Mouse (Mus musculus): Measurements from ENCODE around the gene Pink1.
"Not testable (repeated sequence)": the region's sequence is repeated elsewhere in the genome, so short reads cannot be mapped to it uniquely, and the experiment has no call there.

Pink1 gene

DNA sequence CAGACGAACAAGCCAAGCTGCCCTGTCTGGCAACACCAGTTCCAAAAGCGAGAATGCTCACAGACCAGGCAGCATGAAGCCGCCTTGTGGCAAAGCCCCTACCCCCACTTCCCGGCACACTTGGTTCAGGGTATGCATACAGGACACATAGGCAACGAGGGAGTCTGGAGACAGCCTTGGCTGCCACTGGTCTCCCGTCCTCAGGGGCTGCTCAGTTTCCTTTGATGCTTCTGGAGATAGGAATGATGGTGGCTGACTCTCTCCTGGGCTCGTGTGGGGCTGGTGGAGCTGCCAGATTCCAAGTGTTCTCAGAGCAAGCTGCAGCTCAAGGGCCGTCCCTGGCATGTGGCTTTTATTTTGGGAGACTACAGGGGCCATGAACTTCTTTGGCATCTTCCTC, 15.3 kb upstream of the Pink1 start:
- DNase-seq, result no peak

DNA sequence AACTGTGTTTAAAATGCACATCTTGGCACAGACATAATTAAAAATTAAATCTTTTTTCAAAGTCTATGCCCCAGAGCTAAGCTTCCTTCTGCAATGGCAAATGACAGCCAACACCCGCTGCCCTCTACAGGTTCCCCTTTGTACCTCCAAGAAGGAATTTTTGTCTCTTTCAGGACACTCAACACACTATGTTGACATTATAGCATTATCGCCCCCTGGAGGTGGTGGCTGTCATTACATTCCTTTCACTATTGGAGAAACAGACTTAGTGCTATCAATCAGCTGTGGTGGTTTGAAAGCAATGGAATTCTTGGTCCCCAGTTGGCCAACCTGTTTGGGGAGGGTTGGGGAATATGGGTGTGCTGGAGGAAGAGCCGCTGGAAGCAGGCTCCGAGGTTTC, 13.9 kb upstream of the Pink1 start:
- peak; percentile 75 to 90 for DNase-seq

DNA sequence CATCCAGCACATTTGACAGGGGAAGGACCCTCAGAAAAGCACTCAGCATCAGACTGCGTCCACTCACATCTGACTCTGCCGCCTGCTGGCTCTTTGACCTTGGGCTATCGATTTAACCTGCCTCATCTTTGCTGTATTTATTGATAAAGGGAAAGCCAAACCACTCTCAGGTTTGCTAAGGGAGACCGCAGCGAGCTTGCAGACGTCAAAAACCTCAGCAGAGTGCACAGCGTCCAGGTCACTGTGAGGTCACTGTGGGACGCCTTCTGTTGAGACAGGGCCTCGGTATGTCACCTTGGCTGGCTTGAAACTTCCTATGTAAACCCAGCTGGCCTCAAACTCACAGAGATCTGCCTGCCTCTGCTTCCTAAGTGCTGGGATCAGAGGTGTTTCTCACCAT, 11.2 kb upstream of the Pink1 start:
- DNase-seq, result no peak

DNA sequence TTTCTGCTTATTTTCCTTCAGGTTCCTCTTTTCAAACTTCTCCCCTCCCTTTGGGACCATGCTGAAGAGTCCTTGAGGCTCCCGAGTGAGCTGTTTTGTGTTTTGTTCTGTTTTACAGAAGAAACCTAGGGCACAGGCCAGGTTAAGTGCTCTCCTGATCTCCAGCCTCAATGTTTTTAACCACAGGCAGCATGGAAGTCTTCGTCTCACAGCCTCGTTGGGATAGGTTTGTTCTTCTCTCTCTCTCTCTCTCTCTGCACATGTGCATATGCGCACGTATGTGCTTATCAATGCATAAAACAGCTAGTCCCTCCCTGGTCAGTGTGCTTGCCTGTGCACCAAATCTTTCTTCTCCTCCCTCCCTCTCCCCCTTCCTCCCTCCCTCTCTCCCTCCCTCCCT, 10.8 kb upstream of the Pink1 start:
- DNase-seq, result no peak

DNA sequence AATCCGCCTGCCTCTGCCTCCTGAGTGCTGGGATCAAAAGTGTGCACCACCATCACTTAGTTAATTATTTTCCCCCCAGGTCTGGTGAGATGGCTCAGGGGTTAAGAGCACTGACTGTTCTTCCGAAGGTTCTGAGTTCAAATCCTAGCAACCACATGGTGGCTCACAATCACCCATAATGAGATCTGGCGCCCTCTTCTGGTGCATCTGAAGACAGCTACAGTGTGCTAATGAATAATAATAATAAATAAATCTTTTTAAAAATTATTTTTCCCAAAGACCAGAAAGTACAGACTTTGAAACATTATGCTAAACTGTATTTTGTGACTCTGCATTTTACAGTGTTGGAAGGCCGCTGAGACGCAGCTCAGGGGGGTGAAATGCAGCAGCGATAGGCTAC, 9.5 kb upstream of the Pink1 start:
- DNase-seq, result no peak

DNA sequence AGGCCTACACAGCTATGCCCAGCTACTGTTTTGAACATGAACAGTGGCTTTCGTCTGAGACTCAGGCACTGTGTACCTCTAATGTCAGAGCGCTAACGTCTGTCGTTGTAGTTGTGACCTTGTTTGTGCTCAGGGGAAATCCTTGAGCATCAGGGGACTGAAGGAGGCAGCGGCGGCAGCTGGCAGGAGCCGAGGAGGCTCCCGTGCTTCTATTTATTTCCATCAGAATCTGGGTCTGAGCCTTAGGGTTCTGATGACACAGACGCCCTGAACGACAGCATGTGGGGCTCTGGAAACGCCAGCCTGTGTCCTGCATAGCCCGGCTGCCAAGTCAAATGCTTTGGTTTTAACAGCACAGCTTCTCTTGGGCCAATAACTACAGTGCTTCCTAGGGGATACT, 8.9 kb upstream of the Pink1 start:
- DNase-seq, result no peak

DNA sequence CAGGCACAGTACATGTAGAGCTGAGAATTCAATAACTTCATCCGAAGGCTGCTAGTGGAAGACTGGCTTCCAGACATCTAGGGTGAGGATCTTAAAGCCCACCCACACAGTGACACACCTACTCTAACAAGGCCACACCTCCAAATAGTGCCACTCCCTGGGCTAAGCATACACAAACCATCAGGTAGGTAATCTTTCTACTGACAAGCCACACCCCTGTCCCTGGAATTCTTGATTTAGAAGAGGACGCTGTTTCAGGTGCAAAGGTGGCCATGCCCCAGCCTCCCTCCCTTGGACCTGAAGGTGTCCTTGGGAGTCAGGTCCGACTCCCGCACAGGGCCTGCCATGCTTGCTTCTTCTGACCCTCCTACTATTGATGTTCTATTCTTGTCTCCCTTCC, 7.0 kb upstream of the Pink1 start:
- DNase-seq, result no peak

DNA sequence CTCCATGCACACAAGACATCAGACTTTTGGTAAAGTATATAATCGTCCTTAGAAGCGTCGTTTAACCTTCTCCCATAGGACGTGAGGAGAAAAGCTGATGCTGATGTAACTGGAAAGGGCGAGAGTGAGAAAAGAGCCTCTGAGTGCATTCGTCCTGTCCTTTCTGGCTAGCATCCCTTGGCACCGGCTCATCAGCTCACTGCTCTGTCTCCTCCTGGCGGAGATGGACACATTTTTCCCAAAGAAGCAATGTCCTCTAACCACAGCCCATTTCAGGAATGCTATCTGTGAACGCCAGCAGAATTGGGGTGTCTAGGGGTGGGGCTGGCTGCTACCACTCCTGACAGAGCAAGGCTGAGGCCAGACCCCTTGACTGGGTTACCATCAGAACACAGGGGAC, 5.5 kb upstream of the Pink1 start:
- DNase-seq, result peak; percentile 74 to 86

DNA sequence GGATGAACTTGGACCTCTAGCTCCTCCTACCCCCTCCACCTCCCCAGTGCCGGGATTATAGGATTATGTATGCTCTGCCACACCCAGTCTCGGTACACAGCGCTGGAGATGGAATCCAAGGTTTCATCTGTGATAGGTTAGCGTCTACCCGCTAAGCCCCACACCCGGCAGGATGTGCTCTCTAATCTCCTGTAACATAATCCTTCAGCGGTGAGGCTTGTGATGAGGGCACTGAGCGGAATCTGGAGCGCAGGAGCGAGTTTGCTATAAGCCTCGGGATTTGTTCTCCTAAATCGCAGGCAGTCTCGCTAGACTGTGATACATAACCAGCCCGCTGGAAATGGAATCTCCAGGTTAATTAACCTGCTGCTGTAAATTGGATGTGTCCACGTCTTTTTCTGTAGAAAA, 4.2 kb upstream of the Pink1 start:
- DNase-seq, result no peak

DNA sequence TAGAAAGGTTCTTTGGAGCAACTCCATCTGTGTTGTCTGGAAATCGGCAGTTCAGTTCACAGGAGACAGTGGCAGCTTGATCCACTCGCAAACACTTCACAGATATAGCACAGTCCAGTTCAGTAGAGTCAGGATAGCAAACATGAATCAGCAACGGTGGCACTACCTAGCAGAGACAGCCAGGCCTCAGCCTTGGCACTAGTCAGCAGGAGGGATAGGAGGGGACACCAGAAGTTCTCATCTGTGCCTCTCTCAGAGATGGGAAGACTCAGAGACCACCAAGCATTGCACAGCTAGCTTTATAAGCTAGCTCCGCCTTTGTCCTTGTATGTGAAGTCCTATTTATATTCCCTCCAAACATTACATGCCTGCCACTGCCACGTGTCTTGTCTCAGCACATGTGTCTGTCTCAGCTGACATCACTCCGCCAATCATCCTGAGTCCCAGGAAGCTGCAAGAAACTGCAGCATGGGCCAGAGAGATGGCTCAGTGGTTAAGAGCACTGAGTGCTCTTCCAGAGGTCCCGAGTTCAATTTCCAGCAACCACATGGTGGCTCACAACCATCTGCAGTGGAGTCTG, 1.9 kb upstream of the Pink1 start:
- DNase-seq, result no peak

DNA sequence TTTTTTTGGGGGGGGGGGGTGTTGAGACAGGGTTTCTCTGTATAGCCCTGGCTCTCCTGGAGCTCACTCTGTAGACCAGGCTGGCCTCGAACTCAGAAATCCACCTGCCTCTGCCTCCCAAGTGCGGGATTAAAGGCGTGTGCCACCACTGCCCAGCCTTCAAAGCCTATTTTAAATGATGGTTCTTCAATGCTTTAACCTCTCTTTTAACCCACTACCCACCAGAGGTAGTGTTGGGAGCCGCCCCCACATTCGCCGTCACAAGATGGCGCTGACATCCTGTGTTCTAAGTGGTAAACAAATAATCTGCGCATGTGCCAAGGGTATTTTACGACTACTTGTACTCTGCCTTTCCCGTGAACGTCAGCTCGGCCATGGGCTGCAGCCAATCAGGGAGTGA, 1.0 kb upstream of the Pink1 start:
- not testable (repeated sequence) for DNase-seq

DNA sequence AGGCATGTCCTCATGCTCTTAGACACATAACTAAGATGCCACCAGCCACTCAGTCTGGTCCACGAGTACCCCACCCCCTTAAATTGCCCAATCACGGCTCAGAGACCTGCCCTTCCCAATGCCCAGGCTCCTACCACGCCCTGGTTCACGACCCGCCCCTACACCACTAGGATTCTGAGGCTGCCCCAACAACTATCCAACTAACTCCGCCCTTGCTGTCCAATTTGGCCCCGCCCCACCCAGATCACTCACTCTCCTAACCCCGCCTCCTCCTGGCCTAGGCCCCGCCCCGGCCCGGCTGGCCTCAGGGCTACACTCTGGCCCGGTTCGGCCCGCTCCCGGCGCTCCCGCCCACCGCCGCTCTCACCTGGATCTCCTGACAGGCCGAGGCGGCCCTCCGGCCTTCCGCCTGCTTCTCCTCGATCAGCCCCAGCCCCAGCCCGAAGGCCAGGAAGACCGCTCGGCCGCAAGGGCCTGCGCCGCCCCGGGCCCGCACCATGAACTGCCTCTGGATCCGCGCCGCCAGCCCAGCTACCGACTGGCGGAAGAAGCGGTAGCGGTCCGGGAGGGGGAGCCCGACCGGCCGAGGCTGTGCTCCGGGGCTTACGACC, 536 bp downstream of the Pink1 start:
- DNase-seq, result peak; percentile 94 to 95

DNA sequence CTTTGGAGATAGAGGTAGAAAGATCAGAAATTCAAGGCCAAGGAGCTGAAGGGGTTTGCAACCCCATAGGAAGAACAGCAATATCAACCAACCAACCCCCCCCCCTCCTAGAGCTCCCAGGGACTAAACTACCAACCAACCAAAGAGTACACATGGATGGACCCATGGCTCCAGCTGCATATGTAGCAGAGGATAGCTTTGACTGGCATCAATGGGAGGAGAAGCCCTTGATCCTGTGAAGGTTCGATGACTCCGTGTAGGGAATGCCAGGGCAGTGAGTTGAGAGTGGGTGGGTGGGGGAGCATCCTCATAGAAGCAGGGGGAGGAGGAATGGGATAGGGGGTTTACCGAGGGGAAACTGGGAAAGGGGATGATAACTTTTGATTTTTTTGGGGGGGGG, 1.7 kb downstream of the Pink1 start:
- DNase-seq, result no peak

DNA sequence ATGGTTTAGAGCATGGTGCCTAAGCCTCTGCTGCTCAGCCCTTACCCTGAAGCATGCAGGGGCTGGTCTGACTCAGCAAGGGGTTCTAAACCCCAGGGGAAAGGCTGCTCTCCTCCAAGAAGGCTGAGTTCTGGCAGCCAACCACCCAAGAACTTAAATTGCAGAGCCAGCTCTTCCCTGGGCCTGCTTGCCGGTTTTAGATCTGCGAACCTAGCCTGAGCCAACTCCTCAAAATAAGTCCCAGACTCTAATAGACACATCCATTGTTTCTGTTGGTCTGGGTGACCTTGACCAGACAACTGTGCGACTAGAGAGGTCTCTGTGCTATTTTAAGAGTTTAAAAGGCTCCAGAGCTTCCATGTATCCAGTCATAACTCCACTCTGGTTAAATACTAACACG, 2.4 kb downstream of the Pink1 start:
- no peak for DNase-seq

DNA sequence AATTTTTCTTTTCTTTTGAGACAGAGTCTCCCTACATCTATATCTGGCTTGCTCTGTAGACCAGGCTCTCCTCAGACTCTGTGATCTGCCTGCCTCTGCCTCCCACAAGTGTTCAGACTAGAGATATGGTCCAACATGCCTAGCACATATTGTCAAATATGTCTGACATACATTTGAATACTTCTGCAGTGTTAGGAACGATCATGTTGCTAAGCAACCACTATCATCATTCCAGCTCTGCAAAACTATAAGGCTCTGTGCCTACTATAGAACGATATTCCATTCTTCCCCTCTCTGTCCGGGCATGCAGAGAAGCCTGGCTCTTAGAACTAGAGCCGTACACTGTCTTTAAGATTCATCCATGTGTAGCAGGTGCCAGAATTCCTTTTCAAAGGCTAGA, 3.4 kb downstream of the Pink1 start:
- DNase-seq, result no peak

DNA sequence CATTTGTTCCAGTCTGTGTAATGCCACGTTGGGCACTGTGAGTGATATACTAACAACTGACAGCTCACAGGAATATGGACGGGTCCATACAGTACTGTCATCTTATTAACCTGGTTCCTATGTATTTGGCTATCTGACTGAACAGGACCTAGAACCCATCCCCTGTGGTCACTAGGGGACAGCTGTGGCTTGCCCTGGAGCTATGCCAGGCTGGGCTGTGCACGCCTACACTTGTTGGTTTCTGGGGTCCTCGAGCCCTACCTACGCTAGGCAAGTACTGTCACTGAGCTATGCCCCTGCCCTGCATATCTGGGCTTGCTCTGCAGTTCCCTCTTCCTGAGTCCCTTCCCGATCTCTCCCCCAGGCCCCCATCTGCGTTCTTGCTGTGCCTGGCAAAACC, 4.6 kb downstream of the Pink1 start:
- DNase-seq, result no peak

DNA sequence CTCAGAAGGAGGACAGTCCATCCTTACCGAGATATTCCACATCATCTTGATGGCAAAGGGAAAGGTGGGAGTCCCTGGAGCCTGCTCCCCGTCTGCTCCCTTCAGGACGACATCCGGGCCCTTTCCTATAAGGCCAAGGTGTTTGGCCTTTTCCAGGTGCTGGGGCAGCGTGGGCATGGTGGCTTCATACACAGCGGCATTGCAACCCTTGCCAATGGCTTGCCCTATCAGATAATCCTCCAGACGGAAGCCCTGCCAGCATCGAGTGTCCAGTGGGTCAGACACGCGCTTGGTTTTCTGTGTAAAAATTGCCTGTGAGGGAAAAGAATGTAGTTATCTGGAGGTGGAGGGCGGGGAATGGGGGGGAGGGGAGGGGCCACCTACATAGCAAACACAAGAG, 5.4 kb downstream of the Pink1 start:
- DNase-seq, result no peak

DNA sequence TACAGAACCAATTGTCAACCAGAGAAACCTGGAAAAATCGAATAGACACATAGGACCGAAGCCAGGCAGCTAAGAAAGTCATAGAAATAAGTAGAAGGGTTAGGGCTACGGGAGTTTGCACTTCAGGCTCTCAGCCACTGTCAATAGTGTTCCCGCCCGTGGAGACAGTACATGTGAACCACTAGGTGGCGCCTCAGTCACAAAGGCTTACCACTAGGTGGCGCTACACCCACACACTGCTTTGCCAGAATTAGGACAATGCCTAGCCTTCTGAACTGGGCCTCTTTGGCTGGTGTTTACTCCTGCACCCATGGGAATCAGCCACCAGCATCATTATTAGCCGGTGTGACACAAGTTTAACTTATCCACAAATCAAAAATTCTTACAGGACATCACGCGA, 6.6 kb downstream of the Pink1 start:
- DNase-seq, result peak; percentile 92 to 94

DNA sequence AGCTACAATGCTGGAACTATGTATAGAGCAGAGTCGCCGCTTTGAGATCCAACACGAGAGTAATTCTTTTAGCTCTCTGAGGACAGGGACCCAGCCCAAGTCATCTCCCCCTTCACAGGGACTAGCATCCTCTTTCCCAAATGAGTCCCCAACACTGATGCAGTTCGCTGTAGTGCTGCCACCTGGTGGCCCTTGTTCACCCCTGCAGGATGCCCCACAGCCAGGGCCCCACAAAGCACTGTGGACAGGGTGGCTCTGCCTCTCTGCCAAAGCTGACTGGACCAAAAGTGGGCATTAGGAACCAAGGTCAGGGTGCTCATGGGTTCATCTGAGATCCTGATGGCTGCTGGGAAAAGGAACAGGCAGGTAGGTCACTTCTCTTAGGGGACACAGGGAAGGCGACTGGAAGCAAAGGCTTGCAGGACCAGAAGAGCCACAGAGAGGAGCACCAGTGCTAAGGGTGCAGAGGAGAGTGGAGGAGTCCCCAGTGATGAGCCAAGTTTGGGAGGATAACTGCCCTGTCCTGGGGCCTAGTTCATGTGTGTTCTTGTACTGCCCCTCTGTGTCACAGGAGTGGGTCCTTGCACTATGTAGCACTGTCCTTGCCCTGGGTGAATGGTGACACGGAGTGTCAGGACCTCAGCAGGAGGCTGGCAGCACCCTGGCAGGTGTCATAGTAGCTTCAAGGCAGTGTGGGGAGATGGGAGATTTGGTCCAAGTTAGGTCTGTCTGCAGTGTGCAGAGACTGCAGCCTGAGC, 7.4 kb downstream of the Pink1 start:
- peak; percentile 77 to 83 for DNase-seq

DNA sequence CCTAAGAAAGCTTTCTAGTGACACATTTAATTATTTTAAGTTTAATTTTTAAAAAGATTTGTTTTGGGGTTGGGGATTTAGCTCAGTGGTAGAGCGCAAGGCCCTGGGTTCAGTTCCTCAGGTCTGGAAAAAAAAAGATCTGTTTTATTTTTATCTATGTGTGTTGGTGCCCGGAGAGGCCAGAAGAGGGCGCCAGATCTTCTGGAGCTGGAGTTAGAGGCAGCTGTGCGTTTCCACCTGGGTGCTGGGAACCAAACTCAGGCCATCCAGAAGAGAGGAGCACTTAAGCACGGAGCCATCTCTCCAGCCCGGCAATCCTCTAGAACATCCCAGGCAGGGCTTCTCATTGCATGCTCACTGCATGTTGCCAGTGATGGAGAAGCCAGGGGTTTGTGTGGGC, 9.7 kb downstream of the Pink1 start:
- no peak for DNase-seq

DNA sequence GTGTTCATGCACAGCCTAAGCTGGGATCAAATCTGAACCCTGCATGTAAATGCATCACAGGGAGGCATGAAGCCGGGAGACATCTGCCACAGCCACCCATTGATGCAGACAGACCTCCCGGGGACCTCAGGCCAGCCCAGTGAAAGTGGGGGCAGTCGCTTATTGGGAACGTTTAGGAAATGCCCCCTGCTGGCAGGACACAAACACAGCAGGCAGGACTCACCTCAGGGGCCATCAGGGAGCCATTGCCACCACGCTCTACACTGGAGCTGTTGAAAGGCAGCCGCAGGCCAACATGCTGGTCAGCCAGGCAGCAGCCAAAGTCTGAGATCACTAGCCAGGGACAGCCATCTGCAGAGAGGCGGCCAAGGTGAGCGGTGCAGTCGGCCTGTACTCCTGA, 10.3 kb downstream of the Pink1 start:
- peak in 1 of 2 experiments; percentile 55 for DNase-seq

DNA sequence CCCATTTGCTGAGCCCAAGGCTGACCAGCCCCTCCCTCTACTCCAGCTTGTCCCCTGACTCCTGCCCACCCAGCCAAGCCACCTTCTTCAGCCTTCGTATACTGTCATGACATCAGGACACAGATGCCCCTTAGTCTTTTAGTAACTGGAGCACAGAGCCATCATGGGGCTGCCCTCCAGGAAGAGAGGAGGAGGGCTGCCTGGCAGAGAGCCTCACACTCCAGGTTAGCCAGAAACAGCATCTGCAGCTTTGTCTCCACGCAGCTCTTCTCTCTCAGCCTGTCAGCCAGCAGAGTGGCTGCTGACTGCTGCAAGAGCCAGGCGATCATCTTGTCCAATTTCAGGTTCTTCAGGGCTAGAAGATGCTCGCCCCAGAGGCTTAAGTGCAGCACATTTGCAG, 12.3 kb downstream of the Pink1 start:
- DNase-seq, result peak in 1 of 2 experiments; percentile 41

DNA sequence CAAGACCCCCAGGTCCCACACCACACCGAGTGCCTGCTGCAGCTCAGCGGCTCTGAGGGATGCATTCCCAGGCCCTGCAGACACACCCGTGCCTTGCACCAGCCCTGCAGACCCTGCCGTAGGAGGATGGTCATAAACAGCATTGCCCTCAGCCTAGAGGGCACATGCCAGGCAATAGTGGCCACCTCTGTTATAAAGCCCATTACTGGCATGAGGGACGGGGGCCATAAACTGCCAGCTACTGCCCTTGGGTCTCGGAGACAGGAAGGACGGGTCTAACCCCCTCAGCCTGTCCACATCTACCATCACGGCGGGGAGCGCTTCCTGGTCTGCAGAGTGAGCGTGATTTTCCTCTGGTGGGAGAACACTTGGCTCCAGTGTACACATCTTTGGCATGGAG, 13.1 kb downstream of the Pink1 start:
- no peak for DNase-seq

DNA sequence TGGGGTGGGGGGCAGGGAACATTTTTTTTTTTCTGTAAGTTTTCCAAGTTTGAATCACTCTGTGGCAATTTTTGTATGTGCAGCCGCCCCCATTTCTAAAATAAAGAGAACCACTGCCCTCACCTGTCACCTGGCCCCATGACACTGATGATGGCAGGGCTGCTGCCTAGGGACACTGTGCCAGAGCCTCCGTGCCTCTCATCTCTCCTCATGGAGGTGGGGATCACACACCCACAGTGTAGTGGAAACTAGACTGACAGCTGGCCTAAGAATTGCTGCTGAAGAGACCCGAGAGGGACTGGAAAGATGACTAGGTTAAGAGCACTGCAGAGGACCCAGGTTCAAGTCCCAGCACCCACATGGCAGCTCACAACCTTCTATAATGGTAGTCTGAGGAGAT, 14.0 kb downstream of the Pink1 start:
- DNase-seq, result no peak

DNA sequence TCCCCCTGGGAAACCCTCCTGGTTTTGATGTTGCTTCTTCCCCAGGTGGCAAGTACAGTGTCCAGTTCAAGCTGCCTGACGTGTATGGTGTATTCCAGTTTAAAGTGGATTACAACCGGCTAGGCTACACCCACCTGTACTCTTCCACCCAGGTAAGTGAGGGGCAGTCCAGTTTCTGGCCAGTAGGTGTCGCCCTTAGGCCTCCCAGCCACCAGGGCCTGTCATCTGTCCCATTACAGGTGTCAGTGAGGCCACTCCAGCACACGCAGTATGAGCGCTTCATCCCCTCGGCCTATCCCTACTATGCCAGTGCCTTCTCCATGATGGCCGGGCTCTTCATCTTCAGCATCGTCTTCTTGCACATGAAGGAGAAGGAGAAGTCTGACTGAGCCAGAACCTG, 14.5 kb downstream of the Pink1 start:
- DNase-seq, result peak; percentile 82 to 87

All from cerebellum, postnatal 14 days (tissue).